ENCODE assay signal across 11 mouse cellular contexts in genomic region chr1:169066795-169067194, GRCm38 (mm10).
"Had no signal": no experiment of that assay in that cellular context is flagged by ENCODE, and none has a peak within 500 bp of the region (broad histone marks: within the 10 kb centered on the region; RNA-seq: fewer than 3 reads in every experiment).

No protein-coding gene starts in this region.

- H3K27me3 ChIP-seq: limb, embryonic 15.5 days; liver, embryonic 12.5 days; neural tube, embryonic 13.5 days had no signal

- H3K9me3 ChIP-seq: limb, embryonic 15.5 days; liver, embryonic 12.5 days; midbrain, embryonic 10.5 days; neural tube, embryonic 13.5 days had no signal

- H3K36me3 ChIP-seq: limb, embryonic 15.5 days; liver, embryonic 12.5 days; midbrain, embryonic 10.5 days; neural tube, embryonic 13.5 days had no signal

- H3K4me3 ChIP-seq: left cerebral cortex, adult 2 months; limb, embryonic 15.5 days; liver, embryonic 12.5 days; midbrain, embryonic 10.5 days; neural tube, embryonic 13.5 days had no signal

- DNase-seq: lung, postnatal 4 days; right cerebral cortex, adult 18-20 months; right cerebral cortex, postnatal 25 days; thymus, postnatal 36 days had no signal

- ATAC-seq: intestine, postnatal 0 days; liver, embryonic 12.5 days; midbrain, embryonic 16.5 days had no signal

- H3K27ac ChIP-seq: left cerebral cortex, adult 2 months; limb, embryonic 15.5 days; liver, embryonic 12.5 days; midbrain, embryonic 10.5 days; neural tube, embryonic 13.5 days had no signal

- H3K4me2 ChIP-seq: limb, embryonic 15.5 days; liver, embryonic 12.5 days; neural tube, embryonic 13.5 days had no signal

- H3K9ac ChIP-seq: limb, embryonic 15.5 days; liver, embryonic 12.5 days; neural tube, embryonic 13.5 days had no signal

- H3K4me1 ChIP-seq: limb, embryonic 15.5 days; liver, embryonic 12.5 days; midbrain, embryonic 10.5 days; neural tube, embryonic 13.5 days had no signal
